Mouse (Mus musculus) cerebellum, adult 2 months (tissue): ENCODE measurements at regions not wholly inside any gene's neighbourhood (a gene's known extent, or its start where the extent isn't known, plus 50 kb on each side); places are given as distances from the start of the nearest gene placed in this dataset.
A peak's percentile ranks its signal among the peaks of the same experiment; 100 is the strongest.

Experiments
- DNase-seq, 2 experiments: peaks; one replicate each; pipeline ENCODE4 v3.0.0; 2021
- H3K27ac ChIP-seq: fragments of 200-500 bp; 2 replicates; pipeline ENCODE4 v1.5.1; 2012; ENCODE audit warnings: low read length, control low read depth, inconsistent platforms; ENCODE audit not compliant: insufficient read depth
- H3K27me3 ChIP-seq: fragments of 200-500 bp; 2 replicates; pipeline ENCODE4 v1.6.1; 2012; ENCODE audit warnings: inconsistent platforms, mild to moderate bottlenecking, low read length, moderate library complexity; ENCODE audit not compliant: control insufficient read depth, insufficient read depth
- H3K4me1 ChIP-seq: fragments of 200-500 bp; 2 replicates; pipeline ENCODE4 v1.6.1; 2011; ENCODE audit warnings: low read length; ENCODE audit not compliant: control insufficient read depth, insufficient read depth
- H3K4me3 ChIP-seq: fragments of 200-500 bp; replicated peaks from 2 replicates; pipeline ENCODE3; 2011; ENCODE audit warnings: mild to moderate bottlenecking, low read depth, low read length, control low read depth; ENCODE audit not compliant: insufficient read depth
- CTCF ChIP-seq: fragments of 200-500 bp; IDR thresholded peaks from 2 replicates; pipeline ENCODE4 v1.5.1; 2011; ENCODE audit warnings: low read depth, mild to moderate bottlenecking, control low read depth, low read length, moderate library complexity, borderline replicate concordance; ENCODE audit not compliant: insufficient read depth
- POLR2A ChIP-seq: fragments of 200-500 bp; IDR thresholded peaks from 2 replicates; pipeline ENCODE4 v1.6.1; 2011; ENCODE audit warnings: low read length, control low read depth, borderline replicate concordance; ENCODE audit not compliant: insufficient read depth
- WGBS: fragments of 180-500 bp; shearing (Covaris S2); methylation state at CpG from one replicate; pipeline ENCODE4 v1.1.7; 2018; 5-methylcytosine and 5-hydroxymethylcytosine counted together

GRCm38 (mm10) chr7:83012145-83012544, 145.0 kb downstream of the Mex3b start:
- no peaks in the 10 kb centered on the region for H3K4me1 ChIP-seq
- TF ChIP-seq POLR2A (no peak), CTCF (no peak)
- WGBS = 45% methylated on average over 2 of the region's 2 CpGs
- no peak overlapping the region for H3K27ac ChIP-seq
- H3K27me3 ChIP-seq = no peaks in the 10 kb centered on the region
- DNase-seq = no peak
- H3K4me3 ChIP-seq = no peak overlapping the region

- 56% methylated on average over 7 of the region's 7 CpGs for WGBS
- DNase-seq = no peak
- H3K27ac ChIP-seq = no peak overlapping the region
- no peaks in the 10 kb centered on the region for H3K4me1 ChIP-seq
- no peak overlapping the region for H3K4me3 ChIP-seq
- H3K27me3 ChIP-seq = no peaks in the 10 kb centered on the region
- TF ChIP-seq POLR2A (no peak), CTCF (no peak)
These were observed 147.9 kb downstream of the Mex3b start for GRCm38 (mm10) chr7:83014725-83015690.

- no peak overlapping the region for H3K4me3 ChIP-seq
- no peak overlapping the region for H3K27ac ChIP-seq
These were observed 148.6 kb downstream of the Mex3b start for GRCm38 (mm10) chr7:83015756-83016155.

DNA sequence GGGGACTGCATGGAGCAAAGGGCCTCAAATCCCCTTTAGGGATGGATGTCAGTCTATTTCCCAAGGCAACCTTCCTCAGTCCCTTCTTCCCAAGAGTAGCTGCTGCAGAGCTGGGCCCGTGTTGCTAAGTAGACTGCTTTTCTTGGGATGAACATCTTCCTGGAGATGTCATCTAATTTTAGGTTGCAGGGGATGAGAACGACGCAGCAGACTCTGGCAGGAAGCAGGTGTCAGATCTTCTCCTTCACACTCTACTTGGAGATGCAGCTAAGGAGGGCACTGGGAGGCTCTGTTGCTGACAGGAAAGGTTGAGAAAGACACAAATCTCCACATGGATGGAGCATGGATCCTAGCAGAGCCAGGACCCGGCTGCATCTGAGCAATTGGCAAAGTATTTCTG, 149.4 kb downstream of the Mex3b start:
- no peaks in the 10 kb centered on the region for H3K4me1 ChIP-seq
- H3K27me3 ChIP-seq = no peaks in the 10 kb centered on the region
- TF ChIP-seq CTCF = no peak
- no peak for TF ChIP-seq POLR2A
- WGBS = 55% methylated on average over 4 of the region's 4 CpGs
- no peak overlapping the region for H3K4me3 ChIP-seq
- DNase-seq = no peak
- no peak overlapping the region for H3K27ac ChIP-seq

More at GRCm38 (mm10) chr7:83015756-83016155, 148.6 kb downstream of the Mex3b start:
- Histone ChIP-seq H3K4me1 (no peaks in the 10 kb centered on the region), H3K27me3 (no peaks in the 10 kb centered on the region)
- 48% methylated on average over 4 of the region's 4 CpGs for WGBS
- no peak for TF ChIP-seq POLR2A
- no peak for TF ChIP-seq CTCF
- no peak for DNase-seq

GRCm38 (mm10) chr7:83020584-83020983, 153.5 kb downstream of the Mex3b start:
- no peaks in the 10 kb centered on the region for H3K27me3 ChIP-seq
- H3K27ac ChIP-seq = no peak overlapping the region
- TF ChIP-seq CTCF = no peak
- no peak for TF ChIP-seq POLR2A
- WGBS = 94% methylated on average over 2 of the region's 2 CpGs
- H3K4me3 ChIP-seq = no peak overlapping the region
- H3K4me1 ChIP-seq = no peaks in the 10 kb centered on the region
- no peak for DNase-seq

DNA sequence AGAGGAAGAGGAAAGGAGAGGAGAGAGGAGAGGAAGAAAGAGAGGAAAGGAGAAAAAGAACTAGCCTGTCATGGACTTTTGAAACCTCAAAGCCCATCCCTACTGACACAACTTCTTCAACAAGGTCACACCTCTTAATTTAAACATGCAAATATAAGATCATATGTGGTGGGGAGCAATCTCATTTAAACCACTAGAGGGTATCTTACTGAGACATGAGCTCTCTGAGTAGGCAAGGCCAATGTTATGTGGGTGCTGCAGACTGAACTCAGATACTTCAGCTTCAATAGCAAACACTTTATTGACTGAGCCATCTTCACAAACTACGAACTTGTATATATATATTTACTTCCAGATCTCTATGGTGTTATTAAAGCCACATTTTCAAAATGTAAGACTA, 156.9 kb downstream of the Mex3b start:
- no peak for DNase-seq
- Histone ChIP-seq H3K4me3 (no peak overlapping the region), H3K4me1 (no peaks in the 10 kb centered on the region), H3K27me3 (no peaks in the 10 kb centered on the region), H3K27ac (no peak overlapping the region)
- 95% methylated on average over 1 of the region's 1 CpGs for WGBS
- TF ChIP-seq CTCF (no peak), POLR2A (no peak)

DNA sequence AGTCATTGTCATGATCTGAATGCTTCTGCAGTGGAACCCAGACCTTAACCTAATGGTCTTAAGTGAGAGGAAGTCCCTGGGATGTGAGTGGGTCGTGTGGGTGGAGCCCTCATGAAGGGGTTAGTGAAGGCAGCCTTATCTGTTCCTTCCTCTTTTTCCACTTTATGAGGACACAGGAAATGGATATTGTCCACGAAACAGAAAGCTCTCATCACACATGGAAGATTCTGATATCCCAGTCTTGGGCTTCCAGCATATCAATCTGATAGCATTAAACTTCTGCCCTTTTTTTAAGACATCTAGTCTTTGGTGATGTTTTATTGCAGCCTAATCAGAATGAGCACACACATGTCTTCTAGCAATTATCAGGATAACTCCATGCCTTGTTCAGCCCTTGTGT, 164.0 kb downstream of the Mex3b start:
- TF ChIP-seq CTCF (no peak), POLR2A (no peak)
- H3K4me1 ChIP-seq = peaks cover 2% of the 10 kb centered on the region; the same call in 1 of the 2 replicates
- no peaks in the 10 kb centered on the region for H3K27me3 ChIP-seq
- no peak overlapping the region for H3K4me3 ChIP-seq
- 86% methylated on average over 2 of the region's 2 CpGs for WGBS
- H3K27ac ChIP-seq = no peak overlapping the region
- DNase-seq = no peak

GRCm38 (mm10) chr7:83032025-83032424, 164.9 kb downstream of the Mex3b start:
- Histone ChIP-seq H3K4me1 (peaks cover 2% of the 10 kb centered on the region; the same call in 1 of the 2 replicates), H3K27ac (no peak overlapping the region), H3K27me3 (no peaks in the 10 kb centered on the region), H3K4me3 (no peak overlapping the region)
- WGBS = 97% methylated on average over 1 of the region's 1 CpGs
- DNase-seq = peak; percentile 2 to 12
- no peak for TF ChIP-seq CTCF
- no peak for TF ChIP-seq POLR2A
